Mouse (Mus musculus): Measurements from ENCODE around the gene Hpgds. TPM values are rescaled to one million over a fixed set of nuclear protein-coding genes. Genes with fewer than 3 reads are reported as not detected.

Hpgds gene
- 4.4 and 4.5 TPM in 2 replicates for polyA plus RNA-seq (2012; rRNA removed)

DNA sequence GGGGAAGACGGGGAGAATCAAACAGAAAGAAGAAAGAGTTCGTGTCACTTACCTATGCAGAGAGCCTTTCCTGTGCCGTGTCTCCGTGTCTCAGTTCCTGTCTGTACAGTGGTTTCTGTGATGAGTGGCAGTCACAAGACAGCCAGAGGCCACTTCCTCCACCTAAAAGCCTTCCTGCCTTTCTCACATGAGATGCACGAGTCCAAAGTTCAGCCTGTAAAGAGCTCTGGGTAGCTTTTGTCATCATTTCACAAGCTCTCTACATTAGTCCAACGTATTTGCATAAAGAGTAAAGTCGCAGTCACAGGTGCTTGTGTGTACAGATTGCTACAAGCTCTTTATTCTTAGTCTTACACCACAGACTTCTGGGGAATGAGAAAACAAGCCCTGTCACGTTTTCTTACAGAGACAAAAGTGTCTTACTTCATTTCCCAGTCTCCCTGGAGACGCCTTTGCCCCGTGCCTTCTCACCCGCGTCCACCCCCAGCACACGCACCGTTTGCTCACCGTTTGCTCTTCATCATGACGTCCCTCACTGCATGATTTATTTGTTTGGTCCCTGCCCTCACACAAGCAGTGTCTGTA is at the start of gene Hpgds:
Hpgds (minus strand) TSS at position 288 of the 585 bp plus-strand sequence.
- no peak for DNase-seq (ENCODE audit: low spot score)

DNA sequence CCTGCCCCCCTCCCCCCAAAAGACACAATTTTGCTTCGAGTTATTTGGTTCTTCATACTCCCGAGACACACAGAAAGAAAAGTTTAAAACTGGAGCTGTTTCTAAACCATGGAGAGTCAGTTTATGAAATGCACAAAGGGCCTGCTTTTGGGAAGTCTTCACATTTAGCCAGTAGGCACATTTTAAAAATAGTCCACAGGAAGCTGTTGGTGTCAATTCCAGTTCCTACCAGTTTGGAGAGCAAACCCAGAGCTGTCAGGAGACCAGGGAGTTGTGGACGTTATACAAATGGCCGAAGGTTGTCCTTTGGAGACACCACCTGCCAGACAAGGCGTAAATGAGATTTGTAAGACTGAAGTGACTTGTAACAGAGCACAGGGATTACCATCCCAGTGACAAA is 20.3 kb upstream of the Hpgds start:
- no peak for DNase-seq (ENCODE audit: low spot score)

DNA sequence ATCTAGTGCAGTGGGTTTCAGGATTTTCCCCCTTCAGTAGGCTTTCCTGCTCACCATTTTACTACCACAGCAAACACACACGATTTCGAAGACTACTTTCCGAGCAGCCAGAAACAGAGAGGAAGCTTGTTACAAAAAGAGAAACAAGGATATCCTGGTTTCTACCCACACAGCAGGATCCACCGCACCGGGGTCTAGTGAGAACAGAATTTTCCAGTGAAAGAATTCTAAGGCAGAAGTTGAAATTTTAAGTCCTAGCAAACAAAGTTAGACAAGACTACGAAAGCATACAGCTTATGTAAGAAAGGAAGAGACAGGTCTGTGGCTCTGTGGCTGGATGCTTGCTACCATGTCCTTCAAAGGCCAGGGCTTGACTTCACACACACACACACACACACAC is 19.4 kb upstream of the Hpgds start:
- no peak for DNase-seq (ENCODE audit: low spot score)

DNA sequence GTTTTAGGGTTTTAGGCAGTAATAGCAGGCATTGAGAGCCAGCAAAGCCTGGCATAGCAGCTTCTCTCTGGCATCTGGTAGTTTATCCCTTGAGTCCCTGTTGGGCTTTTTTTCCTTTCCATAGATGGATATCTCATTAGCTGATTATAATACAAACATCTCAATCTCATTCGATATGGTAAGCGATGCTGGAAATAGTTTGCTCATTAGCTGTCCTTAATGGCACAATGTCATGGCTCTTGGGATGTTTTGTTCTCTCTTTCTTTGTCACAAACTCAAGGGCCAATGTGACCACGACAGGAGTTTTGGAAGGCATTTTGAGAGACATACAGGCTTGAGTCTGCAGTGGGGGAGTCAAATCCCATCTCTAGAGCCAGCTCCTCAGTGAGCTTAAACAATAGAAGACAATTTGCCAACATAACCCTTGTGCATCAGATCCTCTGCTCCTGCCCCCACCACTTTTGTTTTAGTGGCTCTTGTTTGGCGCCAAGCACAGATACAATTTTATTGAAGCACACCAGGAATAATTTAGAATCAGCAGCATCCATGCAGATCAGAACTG is 14.8 kb upstream of the Hpgds start:
- DNase-seq (ENCODE audit: low spot score): no peak

DNA sequence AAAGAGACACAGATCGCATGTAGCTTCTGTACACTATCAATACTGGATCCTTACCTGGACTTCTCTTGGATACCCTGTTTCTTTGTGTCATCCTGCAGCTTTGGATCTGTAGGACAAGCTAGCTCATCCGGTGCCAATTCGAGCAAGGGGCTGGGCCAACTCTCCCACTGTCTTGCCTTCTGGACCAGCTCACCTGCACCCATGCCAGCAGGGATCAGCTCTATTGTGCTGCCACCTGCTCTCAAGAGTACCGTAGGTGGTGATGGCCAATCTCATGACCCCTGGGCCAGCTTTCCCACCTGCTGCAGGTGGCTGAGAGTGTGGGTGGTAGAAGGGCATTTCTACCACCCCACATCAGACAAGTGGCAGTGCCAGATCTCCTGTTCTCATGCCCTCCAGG is 12.3 kb upstream of the Hpgds start:
- no peak for DNase-seq (ENCODE audit: low spot score)

DNA sequence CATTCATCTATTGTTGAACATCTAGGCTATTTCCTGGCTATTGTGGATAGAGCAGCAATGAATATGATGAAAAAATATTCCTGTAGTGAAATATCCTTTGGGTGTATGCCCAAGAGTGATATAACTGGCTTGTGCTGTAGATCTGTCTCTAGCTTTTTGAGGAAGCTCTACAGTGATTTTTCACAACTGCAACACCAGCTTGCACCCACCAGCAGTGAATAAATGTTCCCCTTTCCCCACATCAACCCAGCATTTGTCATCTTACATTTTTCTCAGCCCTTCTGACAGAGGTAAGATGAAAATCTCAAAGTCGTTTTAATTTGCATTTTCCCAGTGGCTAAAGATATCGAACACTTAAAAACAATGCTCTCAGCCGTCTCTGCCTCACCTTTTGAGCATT is 8.9 kb upstream of the Hpgds start:
- DNase-seq (ENCODE audit: low spot score): no peak

DNA sequence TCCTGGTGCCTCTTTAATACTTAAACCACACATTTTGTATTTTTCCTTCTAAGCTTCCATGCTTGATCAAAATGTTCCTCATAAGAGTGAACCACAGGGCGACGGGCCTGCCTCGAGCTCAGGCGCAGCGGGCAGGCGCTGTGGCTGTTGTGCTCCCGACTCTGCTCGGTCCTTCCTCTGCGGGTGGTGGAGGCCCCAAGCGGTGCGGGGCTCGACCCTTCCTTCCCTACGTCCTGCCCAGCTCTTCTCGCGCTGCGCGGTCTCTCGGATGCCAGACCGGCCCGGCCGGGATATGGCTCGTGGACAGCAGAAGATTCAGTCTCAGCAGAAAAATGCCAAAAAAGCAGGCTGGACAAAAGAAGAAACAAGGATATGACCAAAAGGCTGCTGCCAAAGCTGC is 6.0 kb upstream of the Hpgds start:
- no peak for DNase-seq (ENCODE audit: low spot score)

DNA sequence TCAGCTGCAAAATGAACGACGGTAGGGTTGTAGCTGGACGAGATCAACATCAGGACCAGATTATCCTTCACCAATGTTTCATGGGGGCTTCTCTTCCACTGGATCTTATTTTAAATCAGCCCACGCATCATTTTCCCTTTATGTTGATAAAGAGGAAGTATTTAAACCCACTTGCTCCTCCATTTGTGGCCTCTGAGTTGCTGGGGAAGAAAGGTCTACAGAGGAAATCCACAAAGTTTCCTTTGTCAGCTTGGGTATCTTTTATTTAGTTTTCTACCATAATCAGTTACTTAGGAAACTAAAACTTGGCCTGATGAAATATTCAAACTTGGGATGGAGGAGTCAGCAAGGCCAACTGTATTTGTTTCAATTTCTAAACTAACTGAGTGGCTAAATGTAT is 1.7 kb upstream of the Hpgds start:
- DNase-seq (ENCODE audit: low spot score): no peak

DNA sequence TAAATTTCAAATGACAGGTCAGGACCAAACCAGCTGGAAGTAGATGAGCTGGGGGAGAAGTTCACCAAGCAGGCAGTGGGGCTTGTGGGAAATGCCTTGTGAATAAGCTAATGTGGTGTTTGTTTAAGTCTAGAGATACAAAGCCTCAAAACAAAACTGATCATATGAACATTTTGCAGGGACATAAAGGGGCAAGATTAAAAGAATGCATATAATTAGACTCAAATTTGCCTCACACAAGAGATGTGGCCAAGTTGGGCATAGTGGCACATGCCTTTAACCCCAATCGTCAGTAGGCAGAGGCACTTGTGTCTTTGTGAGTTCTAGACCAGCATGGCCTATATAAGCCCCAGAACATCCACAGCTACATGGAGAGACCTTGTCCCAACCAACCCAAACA is 2.4 kb downstream of the Hpgds start:
- no peak for DNase-seq (ENCODE audit: low spot score)

DNA sequence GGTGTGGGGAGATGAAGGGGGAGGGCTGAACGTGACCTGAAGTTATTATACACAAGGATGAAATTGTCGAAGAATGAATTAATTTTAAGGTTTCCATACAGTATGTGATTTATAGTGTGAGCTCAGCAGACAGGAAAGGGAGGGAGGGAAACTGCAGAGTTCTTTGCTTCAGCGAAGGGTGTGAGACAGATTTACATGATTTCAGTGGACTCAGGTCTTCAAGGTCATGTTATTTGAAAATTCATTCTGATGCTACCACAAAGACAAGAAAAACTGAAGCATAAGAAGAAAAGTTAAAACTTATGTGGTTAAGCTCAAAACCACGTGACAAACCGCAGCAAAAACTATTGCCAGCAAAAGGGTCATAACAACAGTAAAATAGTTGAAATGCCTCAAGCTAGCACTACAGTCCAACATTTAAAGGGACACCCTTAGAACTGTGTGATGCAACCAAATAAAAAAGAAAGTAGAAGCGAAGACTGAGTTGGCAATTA is 3.9 kb downstream of the Hpgds start:
- no peak for DNase-seq (ENCODE audit: low spot score)

DNA sequence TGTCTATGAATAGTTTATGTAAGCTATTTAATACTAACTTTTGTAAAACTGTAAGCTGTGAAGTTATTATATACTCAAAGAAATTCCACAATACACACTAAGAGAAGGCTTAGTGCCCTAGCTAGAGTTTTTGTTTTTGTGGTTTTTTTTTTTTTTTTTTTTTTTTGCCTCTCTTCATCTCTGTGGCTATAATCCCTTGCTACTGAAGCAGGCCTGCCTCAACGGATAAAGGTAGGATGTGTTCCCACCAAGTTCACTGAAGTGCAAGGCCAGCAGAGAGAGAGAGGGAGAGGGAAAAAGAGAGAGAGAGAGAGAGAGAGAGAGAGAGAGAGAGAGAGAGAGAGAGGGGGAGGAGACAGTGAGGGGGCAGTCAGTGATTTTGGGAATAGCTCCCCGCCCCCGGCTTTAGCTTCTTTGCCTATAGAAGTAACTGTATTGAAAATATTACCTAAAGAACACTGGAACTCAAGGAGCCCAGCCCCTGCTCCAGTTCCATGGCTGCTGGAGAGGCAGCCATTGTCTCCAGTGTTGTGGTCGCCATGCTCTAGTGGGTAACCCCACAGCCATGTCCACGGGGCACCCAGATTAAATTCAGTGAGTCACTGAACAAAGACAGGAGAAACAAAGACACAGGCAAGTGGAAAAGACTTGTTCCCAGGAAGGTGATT is 4.5 kb downstream of the Hpgds start:
- DNase-seq (ENCODE audit: low spot score): no peak

DNA sequence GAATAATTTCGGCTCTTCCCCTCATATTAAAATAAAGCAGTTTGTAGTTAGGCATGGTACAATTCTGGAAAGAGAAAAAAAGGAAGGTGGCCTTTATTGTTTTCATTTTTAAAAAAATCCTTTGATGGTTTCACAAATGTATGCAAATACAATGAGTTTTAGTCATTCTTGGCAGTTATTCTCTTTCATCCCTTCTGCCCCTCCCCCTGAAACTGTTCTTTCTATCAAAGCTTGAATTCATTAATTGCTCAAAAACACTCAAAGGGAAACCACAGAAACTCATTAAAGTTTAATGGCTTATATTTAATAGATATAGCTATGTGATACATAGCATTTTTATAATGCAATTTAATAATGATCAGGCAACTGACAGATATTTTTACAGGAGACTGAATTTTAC is 6.5 kb downstream of the Hpgds start:
- DNase-seq (ENCODE audit: low spot score): no peak

DNA sequence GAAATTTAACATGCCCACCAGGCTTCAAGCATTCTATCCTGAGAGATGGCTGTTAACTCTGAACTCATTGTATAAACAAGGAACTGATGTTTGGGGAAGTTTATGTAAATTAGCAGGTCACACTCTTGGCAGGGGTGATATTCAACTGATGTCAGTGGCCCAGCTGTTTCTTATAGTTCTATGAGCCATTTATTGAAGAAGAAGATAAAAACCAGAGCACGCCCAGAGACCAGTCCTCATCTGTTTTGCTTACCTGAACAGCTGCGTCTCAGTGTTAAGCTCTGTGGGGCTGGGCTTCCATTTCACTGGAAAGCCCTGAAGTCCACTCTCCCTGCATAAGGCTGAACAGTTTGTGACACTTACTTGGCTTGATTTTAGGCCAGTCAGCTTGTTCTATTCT is 6.9 kb downstream of the Hpgds start:
- DNase-seq (ENCODE audit: low spot score): no peak

DNA sequence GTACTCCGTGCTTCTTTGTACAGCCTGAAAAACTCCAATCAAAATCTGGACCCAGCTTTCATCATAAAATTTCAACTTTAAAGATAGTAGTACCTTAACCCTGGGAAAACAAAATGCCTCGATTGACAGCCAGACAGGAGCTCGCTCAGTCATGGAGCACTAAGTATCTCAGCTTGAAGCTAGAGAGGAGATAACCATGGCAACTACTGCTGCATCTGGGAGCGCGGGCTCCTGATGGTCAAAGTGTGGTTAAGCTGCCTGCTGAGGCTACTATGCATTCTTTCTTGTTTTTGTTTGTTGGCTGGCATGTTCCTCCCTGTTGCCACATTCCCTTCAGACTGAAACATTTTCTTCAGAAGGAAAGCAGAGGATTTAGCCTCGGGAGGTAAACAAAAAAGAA is 12.3 kb downstream of the Hpgds start:
- DNase-seq (ENCODE audit: low spot score): no peak

DNA sequence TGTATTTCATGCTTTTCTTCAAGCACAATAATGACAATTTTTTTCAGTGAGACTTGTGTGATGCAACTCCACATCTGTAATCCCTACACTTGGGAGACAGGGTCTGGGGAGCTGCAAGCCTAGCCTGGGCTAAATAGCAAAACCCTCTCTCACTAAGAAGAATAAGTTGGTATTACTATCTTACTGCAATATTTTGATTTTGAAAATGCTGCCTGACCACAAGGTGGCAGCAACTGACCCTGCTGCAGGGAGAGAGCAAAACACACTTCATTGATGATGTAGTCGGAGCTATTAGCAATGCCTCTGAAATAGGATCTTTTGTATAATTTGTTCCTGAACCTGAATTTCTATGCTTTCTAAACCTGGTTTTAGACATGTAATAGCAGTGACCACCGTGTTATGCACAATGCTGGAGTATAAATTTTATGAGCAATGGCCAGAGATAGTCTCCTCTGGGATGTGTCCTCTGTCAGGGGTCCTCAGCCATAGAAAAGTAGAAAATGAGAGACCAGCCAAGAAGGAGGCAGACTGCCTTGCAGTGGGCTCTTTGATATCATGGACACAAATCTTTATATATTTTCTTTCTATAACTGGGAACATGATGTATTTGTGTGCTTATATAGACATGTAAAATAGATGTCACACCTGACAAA is 18.5 kb downstream of the Hpgds start:
- no peak for DNase-seq (ENCODE audit: low spot score)

DNA sequence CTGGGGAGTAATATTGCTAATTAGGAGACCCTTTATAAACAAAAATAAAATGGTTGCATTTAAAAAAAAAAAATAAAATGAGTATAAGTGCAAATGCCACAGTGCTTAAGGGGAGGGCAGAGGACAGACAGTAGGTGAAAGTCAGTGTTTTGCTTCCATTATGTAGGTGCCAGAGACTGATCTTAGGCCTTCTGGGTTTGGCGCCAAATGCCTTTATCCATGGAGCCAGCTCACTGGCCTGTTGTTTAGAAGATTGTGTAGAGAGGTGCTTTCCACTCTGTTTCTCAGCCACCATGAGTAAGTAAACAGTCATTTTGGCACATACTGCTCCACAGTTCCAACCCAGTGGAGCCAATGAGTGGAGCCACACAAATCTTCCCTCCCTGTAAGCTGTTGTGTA is 27.2 kb downstream of the Hpgds start:
- no peak for DNase-seq (ENCODE audit: low spot score)

DNA sequence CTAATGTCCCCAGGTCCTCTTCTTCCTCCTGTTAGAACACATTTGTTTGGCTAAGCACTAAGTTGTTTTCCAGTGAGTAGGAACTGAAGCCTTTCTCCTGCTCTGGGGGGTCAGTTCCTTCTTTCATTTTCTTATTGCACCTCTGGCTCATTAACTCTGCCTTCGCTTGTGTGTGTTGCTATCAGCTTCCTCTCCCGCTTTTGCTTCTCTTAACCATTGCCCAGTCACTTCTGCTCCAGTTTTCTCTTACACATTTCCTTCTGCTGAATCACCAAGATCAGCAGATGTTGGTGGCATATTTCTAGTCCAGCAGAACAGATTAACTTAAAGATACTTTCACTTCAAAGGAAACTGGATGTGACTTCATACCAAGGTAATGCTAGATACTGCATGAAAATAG is 29.8 kb downstream of the Hpgds start:
- DNase-seq (ENCODE audit: low spot score): no peak

DNA sequence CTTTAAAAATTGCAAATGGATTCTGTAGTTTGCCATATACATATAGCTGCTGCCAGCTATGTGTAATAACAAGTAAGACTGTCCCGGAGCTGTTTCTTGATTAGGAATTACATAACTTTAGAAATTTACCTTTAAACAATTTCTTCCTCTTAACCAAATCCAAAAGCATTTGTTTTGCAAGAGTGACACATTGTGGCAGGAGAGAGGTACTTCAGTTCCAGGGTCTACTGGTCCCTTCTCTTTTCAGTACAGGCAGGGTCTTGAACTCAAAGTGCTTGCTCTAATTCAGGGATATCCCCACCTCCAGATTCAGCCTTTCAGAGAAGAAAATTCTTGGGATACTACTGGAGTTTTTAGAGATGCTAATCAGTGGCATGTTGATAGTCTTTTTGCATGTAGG is 65.6 kb downstream of the Hpgds start:
- no peak for DNase-seq (ENCODE audit: low spot score)

DNA sequence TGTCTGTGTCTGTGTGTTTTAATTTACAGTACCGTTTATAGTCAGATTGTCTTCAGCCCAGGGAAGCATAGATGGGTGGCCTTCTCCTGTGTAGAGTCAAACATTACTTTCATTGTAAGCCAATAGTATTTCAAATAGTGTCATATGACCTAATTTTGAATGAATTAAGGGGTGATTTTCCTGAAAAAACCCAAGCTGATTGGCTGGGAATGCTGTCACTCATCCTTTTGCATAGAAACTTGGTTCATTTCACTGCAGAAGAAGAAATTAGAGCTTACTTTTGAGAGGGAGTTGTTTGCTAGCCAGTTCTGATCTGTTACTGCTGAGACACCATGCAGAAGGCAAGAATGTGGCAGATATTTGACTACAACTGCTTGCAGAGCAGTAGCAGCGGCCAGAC is 69.5 kb downstream of the Hpgds start:
- DNase-seq (ENCODE audit: low spot score): no peak
